Mouse (Mus musculus) cerebellum, postnatal 10 days (tissue): ENCODE results near the gene Olfr1162.
"Not testable (repeated sequence)": the region's sequence is repeated elsewhere in the genome, so short reads cannot be mapped to it uniquely, and the experiment has no call there.

Experiments
- DNase-seq, 2 experiments: peaks; one replicate each; pipeline ENCODE4 v3.0.0; 2021; ENCODE audit warnings: mixed read lengths in 2 of 2

Olfr1162 gene

DNA sequence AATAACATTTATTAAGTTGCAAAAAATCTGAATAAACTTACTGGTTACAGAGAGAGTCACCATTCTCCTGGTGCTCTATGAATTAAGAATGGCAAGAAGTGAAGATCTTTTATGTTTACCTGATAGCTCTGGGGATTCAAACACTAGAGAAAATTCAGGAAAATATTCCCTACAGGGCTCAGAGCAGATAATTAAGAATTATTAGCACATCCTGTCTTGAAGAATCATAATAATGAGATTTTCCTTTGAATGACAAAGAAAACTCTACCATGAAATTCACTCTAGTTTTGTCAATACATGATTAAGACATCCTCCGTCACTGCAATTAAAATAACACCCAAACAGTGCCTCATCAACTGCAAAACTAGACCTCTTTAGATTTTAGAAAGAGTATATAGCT lies at the start of gene Olfr1162:
Gene Olfr1162 (minus strand): TSS at position 101 of the 400 bp plus-strand sequence.
- DNase-seq: no peak

DNA sequence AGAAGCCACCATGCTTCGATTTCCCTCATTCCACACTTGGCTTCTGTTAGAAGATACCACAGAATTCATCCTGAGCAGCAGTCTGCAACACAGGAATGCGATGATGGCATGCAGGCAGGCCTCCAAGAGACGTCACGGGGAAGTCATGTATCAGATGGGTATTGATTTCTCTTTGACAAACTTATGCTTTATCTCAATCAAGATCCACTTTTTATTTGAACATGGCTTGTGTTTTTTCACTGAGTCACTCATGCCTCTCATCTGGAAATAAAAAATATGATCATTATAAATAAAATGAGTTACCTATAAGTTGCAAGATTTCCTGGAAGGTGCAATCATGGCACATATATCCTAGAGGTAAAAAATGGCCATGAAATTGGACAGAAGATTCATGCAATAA lies 42.9 kb upstream of the Olfr1162 start, which contains the start of gene Olfr1164:
Gene Olfr1164 (minus strand): TSS at position 101 of the 400 bp plus-strand sequence.
- DNase-seq: no peak

DNA sequence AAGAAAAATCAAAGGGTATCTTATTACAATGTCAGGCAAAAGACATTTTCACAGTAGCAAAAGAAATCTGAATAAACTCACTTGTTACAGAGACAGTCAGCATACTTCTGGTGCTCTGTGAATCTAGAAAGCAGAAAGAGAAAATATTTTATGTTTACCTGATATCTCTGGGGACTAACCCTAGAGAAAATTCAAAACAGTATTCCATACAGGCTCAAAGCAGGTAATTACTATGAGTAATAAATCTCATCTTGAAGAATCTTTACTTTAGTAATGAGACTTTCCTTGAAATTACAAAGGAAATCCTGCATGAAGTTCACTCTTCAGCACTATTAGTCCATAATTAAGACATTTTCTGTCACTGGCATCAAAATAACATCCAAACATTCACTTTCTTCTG lies 20.8 kb upstream of the Olfr1162 start, which contains the start of gene Olfr1163:
Gene Olfr1163 (minus strand): TSS at position 101 of the 400 bp plus-strand sequence.
- no peak for DNase-seq

- DNase-seq: no peak
Observed at GRCm38 (mm10) chr2:88063587-88063986, 12.7 kb upstream of the Olfr1162 start.

DNA sequence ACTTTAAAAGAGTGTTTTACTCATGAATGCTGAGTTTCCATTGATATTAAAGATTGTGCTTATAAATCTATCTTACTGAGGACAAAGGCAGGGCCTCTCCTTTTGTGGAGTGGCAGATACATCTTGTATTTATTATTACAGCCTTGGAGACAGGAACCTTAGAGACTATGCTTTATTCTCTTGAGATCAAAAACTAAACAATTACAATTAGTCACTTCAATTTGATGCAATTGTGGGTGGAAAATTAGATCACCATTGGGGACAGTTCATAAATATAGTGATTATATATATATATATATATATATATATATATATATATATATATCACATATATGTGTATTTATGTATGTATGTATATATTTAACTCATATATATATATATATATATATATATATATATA lies 13.3 kb downstream of the Olfr1162 start, which contains the start of gene Olfr73:
Gene Olfr73 (minus strand): TSS at position 101 of the 400 bp plus-strand sequence.
- no peak for DNase-seq

GRCm38 (mm10) chr2:88022474-88022873 lies 28.5 kb downstream of the Olfr1162 start, which contains the start of gene Olfr1161:
Gene Olfr1161, plus strand, starts transcription at chr2:88022774.
- DNase-seq: not testable (repeated sequence)

DNA sequence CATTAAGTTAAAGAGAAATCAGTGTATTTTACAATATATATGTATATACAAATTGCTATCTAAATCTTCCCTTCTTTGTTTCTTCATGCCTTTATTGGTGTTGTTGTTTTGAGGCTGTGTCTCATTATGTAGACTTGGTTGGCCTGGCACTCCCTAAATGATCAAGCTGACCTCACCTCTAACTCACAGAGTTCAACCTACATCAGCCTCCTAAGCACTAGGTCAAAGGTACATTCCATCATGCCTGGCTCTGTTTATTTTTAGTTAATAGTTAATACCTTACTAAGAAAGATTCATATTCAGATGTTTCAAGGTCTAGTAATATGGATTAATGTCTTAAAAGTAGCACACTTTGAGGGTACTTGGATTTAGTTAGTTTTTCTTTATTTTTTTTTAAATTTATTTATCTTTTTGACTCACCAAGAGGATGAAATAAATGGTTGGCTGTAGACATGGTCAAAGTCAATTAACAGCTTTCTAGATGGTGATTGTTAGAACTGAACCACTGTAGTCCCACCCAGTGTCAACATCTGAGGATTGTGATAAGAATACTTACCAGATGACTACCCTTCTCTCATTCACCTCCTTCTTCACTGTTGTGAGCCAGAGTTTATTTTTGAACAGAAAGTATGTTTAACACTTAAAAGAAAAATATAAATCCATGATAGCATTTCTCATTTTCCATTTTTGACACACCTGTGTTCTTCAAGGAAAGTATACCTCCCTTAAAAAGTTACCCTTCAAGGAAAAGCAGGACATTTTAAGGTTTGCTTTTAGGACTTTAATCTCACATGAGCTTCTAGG lies 43.2 kb downstream of the Olfr1162 start, which contains the start of gene Olfr1160:
Gene Olfr1160 (minus strand): TSS at position 754 of the 804 bp plus-strand sequence.
- DNase-seq: no peak
